Mouse (Mus musculus) heart, embryonic 11.5 days (tissue): ENCODE measurements around the gene Kcnip1. TPM values are rescaled to one million over a fixed set of nuclear protein-coding genes. Genes with fewer than 3 reads are reported as not detected.

ENCODE experiments used
- ATAC-seq: fragments of 200-750 bp; cut with Nextera tagmentation; replicated peaks from 2 replicates; pipeline ENCODE4 v1.8.0; 2017; ENCODE audit warnings: moderate library complexity; ENCODE audit not compliant: insufficient number of reproducible peaks, low FRiP score, low TSS enrichment
- H3K27ac ChIP-seq: fragments of 300-500 bp; sonication (generic); 2 replicates; pipeline ENCODE4 v1.5.1; 2014; ENCODE audit warnings: mild to moderate bottlenecking, low read depth, low read length
- H3K27me3 ChIP-seq: fragments of 300-500 bp; sonication (generic); 2 replicates; pipeline ENCODE4 v1.6.1; 2014; ENCODE audit warnings: mild to moderate bottlenecking, low read length, mixed read lengths; ENCODE audit not compliant: control insufficient read depth, insufficient read depth
- H3K36me3 ChIP-seq: fragments of 300-500 bp; sonication (generic); 2 replicates; pipeline ENCODE4 v1.6.1; 2014; ENCODE audit warnings: mild to moderate bottlenecking, low read length, moderate library complexity, mixed read lengths; ENCODE audit not compliant: control insufficient read depth, insufficient read depth
- H3K4me1 ChIP-seq: fragments of 300-500 bp; sonication (generic); 2 replicates; pipeline ENCODE4 v1.6.1; 2014; ENCODE audit warnings: low read length; ENCODE audit not compliant: control insufficient read depth, insufficient read depth
- H3K4me2 ChIP-seq: fragments of 300-500 bp; sonication (generic); 2 replicates; pipeline ENCODE4 v1.6.1; 2014; ENCODE audit warnings: mild to moderate bottlenecking, moderate library complexity
- H3K4me3 ChIP-seq: fragments of 300-500 bp; sonication (generic); 2 replicates; pipeline ENCODE4 v1.5.1; 2014; ENCODE audit warnings: low read depth, low read length
- H3K9ac ChIP-seq: fragments of 300-500 bp; sonication (generic); 2 replicates; pipeline ENCODE4 v1.6.1; 2014; ENCODE audit warnings: mild to moderate bottlenecking, low read depth, low read length, moderate library complexity
- H3K9me3 ChIP-seq: fragments of 300-500 bp; sonication (generic); replicated peaks from 2 replicates; pipeline ENCODE4 v1.6.1; 2016; ENCODE audit warnings: low read length; ENCODE audit not compliant: control insufficient read depth
- WGBS: fragments of 180-500 bp; shearing (Covaris S2); extraction: QIAGEN DNeasy Blood & Tissue Kit; methylation state at CpG from one replicate; pipeline ENCODE4 v1.1.7; 2014; ENCODE audit not compliant: insufficient replicate concordance; 5-methylcytosine and 5-hydroxymethylcytosine counted together
- polyA plus RNA-seq: library from polyadenylated mRNA; unstranded; fragments of >200 nt; fragmentation: Nextera tagmentation; extraction: Ambion mirVana; gene quantifications from 2 replicates; pipeline ENCODE4 v1.2.1, GENCODE M21; 2014

The Kcnip1 gene
- polyA plus RNA-seq, 1 experiment from 2014 or later, result 0.44 TPM

GRCm38 (mm10) chr11:34012007-34012652 lies 19.2 kb upstream of the Kcnip1 start:
- H3K36me3 ChIP-seq, result no peaks in the 10 kb centered on the region
- no peaks in the 10 kb centered on the region for H3K27me3 ChIP-seq
- H3K4me3 ChIP-seq, result no peak overlapping the region
- 0 out of 2 replicates have a peak, but pooled peaks cover 2% of the 10 kb centered on the region for H3K4me1 ChIP-seq
- ATAC-seq, result no peak
- no peak overlapping the region for H3K9ac ChIP-seq
- no peak overlapping the region for H3K4me2 ChIP-seq
- no peaks in the 10 kb centered on the region for H3K9me3 ChIP-seq
- 42% methylated on average over 6 of the region's 6 CpGs for WGBS
- no peak overlapping the region for H3K27ac ChIP-seq

DNA sequence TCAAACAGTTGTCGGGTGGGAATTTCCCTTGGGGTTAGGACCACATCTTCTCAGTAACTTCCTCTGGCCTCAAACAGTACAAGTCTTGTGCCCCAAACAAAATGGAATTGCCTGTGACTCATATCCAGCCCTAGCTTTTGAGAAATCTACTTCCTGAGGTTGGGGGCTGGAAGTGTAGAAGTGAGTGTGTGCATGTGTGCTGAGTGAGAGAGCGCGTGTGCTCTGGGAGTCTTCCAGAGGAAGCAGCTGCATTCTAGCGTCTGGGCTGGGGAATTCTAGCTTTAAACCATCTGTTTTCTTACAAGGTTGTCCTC lies 17.9 kb upstream of the Kcnip1 start:
- no peak overlapping the region for H3K4me3 ChIP-seq
- H3K27ac ChIP-seq, result no peak overlapping the region
- H3K4me1 ChIP-seq, result 0 out of 2 replicates have a peak, but pooled peaks cover 2% of the 10 kb centered on the region
- no peak for ATAC-seq
- no peak overlapping the region for H3K4me2 ChIP-seq
- H3K36me3 ChIP-seq, result no peaks in the 10 kb centered on the region
- H3K27me3 ChIP-seq, result no peaks in the 10 kb centered on the region
- no peaks in the 10 kb centered on the region for H3K9me3 ChIP-seq
- no peak overlapping the region for H3K9ac ChIP-seq
- WGBS, result 41% methylated on average over 4 of the region's 4 CpGs

DNA sequence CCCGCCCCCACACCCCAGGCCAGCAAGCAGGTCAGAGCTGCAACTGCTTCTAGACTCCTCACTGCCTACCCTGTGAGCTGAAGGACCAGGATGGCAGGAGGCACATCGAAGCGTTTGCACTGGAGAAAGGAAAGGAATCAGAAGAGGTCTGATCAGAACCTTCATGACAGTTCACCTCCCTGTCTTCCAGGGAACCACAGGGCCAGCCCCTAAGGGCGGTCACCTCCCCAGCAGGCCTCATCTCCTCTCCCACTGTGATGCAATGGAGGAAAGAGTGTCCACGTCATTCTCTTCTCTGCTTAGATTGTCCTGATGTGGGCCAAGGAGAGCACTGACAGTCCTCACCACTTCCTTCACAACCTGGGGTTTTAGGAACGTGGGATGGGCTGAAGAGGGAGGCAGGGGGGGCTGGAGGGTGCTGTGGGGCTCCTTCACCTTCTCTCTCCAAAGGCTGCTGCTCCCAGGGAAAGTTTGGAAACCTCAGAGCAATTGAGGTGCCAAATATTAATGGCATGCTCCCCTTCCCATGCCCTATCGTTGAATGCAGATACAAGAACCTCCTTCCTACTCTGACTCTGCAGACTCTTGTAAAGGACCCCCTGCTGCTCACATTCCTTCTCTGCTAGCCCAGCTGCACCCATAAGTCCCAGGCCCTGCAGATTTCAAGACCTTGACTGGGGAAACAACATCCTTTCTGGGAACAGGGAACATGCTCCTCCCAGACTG lies 17.3 kb upstream of the Kcnip1 start:
- Histone ChIP-seq H3K9ac (no peak overlapping the region), H3K27ac (no peak overlapping the region), H3K9me3 (no peaks in the 10 kb centered on the region), H3K4me1 (0 out of 2 replicates have a peak, but pooled peaks cover 2% of the 10 kb centered on the region), H3K4me3 (no peak overlapping the region), H3K27me3 (no peaks in the 10 kb centered on the region), H3K4me2 (no peak overlapping the region), H3K36me3 (no peaks in the 10 kb centered on the region)
- 60% methylated on average over 7 of the region's 7 CpGs for WGBS
- ATAC-seq, result no peak; the same call in 1 of the 2 replicates

- Histone ChIP-seq H3K9ac (no peak overlapping the region), H3K4me3 (no peak overlapping the region), H3K27me3 (no peaks in the 10 kb centered on the region), H3K4me2 (no peak overlapping the region), H3K9me3 (no peaks in the 10 kb centered on the region), H3K27ac (no peak overlapping the region), H3K4me1 (0 out of 2 replicates have a peak, but pooled peaks cover 2% of the 10 kb centered on the region), H3K36me3 (no peaks in the 10 kb centered on the region)
- no peak for ATAC-seq
- 77% methylated on average over 12 of the region's 12 CpGs for WGBS
Observed at GRCm38 (mm10) chr11:34009316-34010087, 16.6 kb upstream of the Kcnip1 start.

GRCm38 (mm10) chr11:34008702-34009101 lies 15.8 kb upstream of the Kcnip1 start:
- Histone ChIP-seq H3K9me3 (no peaks in the 10 kb centered on the region), H3K4me3 (no peak overlapping the region), H3K27me3 (no peaks in the 10 kb centered on the region), H3K4me2 (no peak overlapping the region), H3K27ac (no peak overlapping the region), H3K36me3 (no peaks in the 10 kb centered on the region), H3K9ac (no peak overlapping the region), H3K4me1 (0 out of 2 replicates have a peak, but pooled peaks cover 2% of the 10 kb centered on the region)
- WGBS, result 40% methylated on average over 9 of the region's 9 CpGs
- ATAC-seq, result no peak

GRCm38 (mm10) chr11:34008214-34008613 lies 15.3 kb upstream of the Kcnip1 start:
- 69% methylated on average over 11 of the region's 11 CpGs for WGBS
- 0 out of 2 replicates have a peak, but pooled peaks cover 2% of the 10 kb centered on the region for H3K4me1 ChIP-seq
- no peak overlapping the region for H3K4me3 ChIP-seq
- no peaks in the 10 kb centered on the region for H3K36me3 ChIP-seq
- no peak overlapping the region for H3K27ac ChIP-seq
- H3K4me2 ChIP-seq, result no peak overlapping the region
- no peaks in the 10 kb centered on the region for H3K27me3 ChIP-seq
- ATAC-seq, result no peak
- no peak overlapping the region for H3K9ac ChIP-seq
- no peaks in the 10 kb centered on the region for H3K9me3 ChIP-seq

- Histone ChIP-seq H3K27ac (no peak overlapping the region), H3K9ac (no peak overlapping the region), H3K4me3 (no peak overlapping the region), H3K4me1 (0 out of 2 replicates have a peak, but pooled peaks cover 2% of the 10 kb centered on the region), H3K9me3 (no peaks in the 10 kb centered on the region), H3K27me3 (no peaks in the 10 kb centered on the region), H3K4me2 (no peak overlapping the region), H3K36me3 (no peaks in the 10 kb centered on the region)
- WGBS, result 54% methylated on average over 2 of the region's 2 CpGs
- ATAC-seq, result no peak
Observed at GRCm38 (mm10) chr11:34007616-34008015, 14.7 kb upstream of the Kcnip1 start.

GRCm38 (mm10) chr11:34002593-34002965 lies 9.6 kb upstream of the Kcnip1 start:
- Histone ChIP-seq H3K9me3 (no peaks in the 10 kb centered on the region), H3K4me2 (no peak overlapping the region), H3K4me1 (no peaks in the 10 kb centered on the region), H3K4me3 (no peak overlapping the region), H3K27ac (no peak overlapping the region), H3K9ac (no peak overlapping the region), H3K27me3 (no peaks in the 10 kb centered on the region), H3K36me3 (no peaks in the 10 kb centered on the region)
- 67% methylated on average over 5 of the region's 5 CpGs for WGBS
- no peak for ATAC-seq
